Mouse (Mus musculus) MEL (cell line): ENCODE data around the gene Usp20.

Source experiments
- CHD1 ChIP-seq: IDR thresholded peaks from 2 replicates; pipeline ENCODE4 v1.6.1; 2012; ENCODE audit warnings: low read depth, mild to moderate bottlenecking, inconsistent platforms, low read length, improper control_type of control experiment
- CHD2 ChIP-seq: IDR thresholded peaks from 2 replicates; pipeline ENCODE4 v1.6.1; 2011; ENCODE audit warnings: low read length, improper control_type of control experiment
- E2F4 ChIP-seq: IDR thresholded peaks from 2 replicates; pipeline ENCODE4 v1.6.1; 2011; ENCODE audit warnings: low read depth, low read length, improper control_type of control experiment, borderline replicate concordance
- EP300 ChIP-seq, 2 experiments: IDR thresholded peaks; 2 replicates each; pipeline ENCODE4 v1.6.1; 2011; ENCODE audit warnings: improper control_type of control experiment in 2 of 2, low read length in 2 of 2, low read depth in 1 of 2, mild to moderate bottlenecking in 1 of 2
- JUND ChIP-seq: IDR thresholded peaks from 2 replicates; pipeline ENCODE4 v1.6.1; 2011; ENCODE audit warnings: low read depth, mild to moderate bottlenecking, improper control_type of control experiment, low read length
- MAFK ChIP-seq: IDR thresholded peaks from 2 replicates; pipeline ENCODE4 v1.6.1; 2011; ENCODE audit warnings: low read depth, mild to moderate bottlenecking, low read length, improper control_type of control experiment, borderline replicate concordance
- MAZ ChIP-seq: IDR thresholded peaks from 2 replicates; pipeline ENCODE4 v1.6.1; 2012; ENCODE audit warnings: low read depth, mild to moderate bottlenecking, inconsistent platforms, low read length, improper control_type of control experiment
- MEF2A ChIP-seq: IDR thresholded peaks from 2 replicates; pipeline ENCODE4 v1.6.1; 2014; ENCODE audit warnings: low read depth, mild to moderate bottlenecking, inconsistent platforms, low read length, improper control_type of control experiment; ENCODE audit not compliant: poor library complexity, insufficient replicate concordance, severe bottlenecking; ENCODE audit errors: extremely low read depth
- RCOR1 ChIP-seq: IDR thresholded peaks from 2 replicates; pipeline ENCODE4 v1.6.1; 2012; ENCODE audit warnings: low read depth, mild to moderate bottlenecking, inconsistent platforms, low read length, improper control_type of control experiment
- TBP ChIP-seq: IDR thresholded peaks from 2 replicates; pipeline ENCODE4 v1.8.0; 2011; ENCODE audit warnings: low read depth, low read length, improper control_type of control experiment
- TCF12 ChIP-seq: IDR thresholded peaks from 2 replicates; pipeline ENCODE4 v1.6.1; 2014; ENCODE audit warnings: low read depth, mild to moderate bottlenecking, inconsistent platforms, low read length, improper control_type of control experiment, moderate library complexity
- ZC3H11A ChIP-seq: IDR thresholded peaks from 2 replicates; pipeline ENCODE4 v1.6.1; 2012; ENCODE audit warnings: low read depth, mild to moderate bottlenecking, inconsistent platforms, low read length, improper control_type of control experiment
- ZKSCAN1 ChIP-seq: IDR thresholded peaks from 2 replicates; pipeline ENCODE4 v1.6.1; 2012; ENCODE audit warnings: low read depth, mild to moderate bottlenecking, inconsistent platforms, low read length, improper control_type of control experiment, moderate library complexity
- ZNF384 ChIP-seq: IDR thresholded peaks from 2 replicates; pipeline ENCODE4 v1.6.1; 2012; ENCODE audit warnings: low read depth, mild to moderate bottlenecking, inconsistent platforms, low read length, improper control_type of control experiment

GRCm38 (mm10) chr2:30933917-30934450 lies 48.1 kb upstream of the Usp20 start:
- TF ChIP-seq TCF12 = no peak
- no peak for TF ChIP-seq CHD2
- TF ChIP-seq ZNF384 = no peak
- no peak for TF ChIP-seq ZKSCAN1
- TF ChIP-seq E2F4 = no peak
- TF ChIP-seq EP300 (IDR thresholded peaks at IDR 0.05; ENCODE audit: low read depth in 1 of 2, low read length in 2 of 2) = no peak
- no peak for TF ChIP-seq CHD1
- TF ChIP-seq RCOR1 = no peak
- no peak for TF ChIP-seq MEF2A
- no peak for TF ChIP-seq JUND
- no peak for TF ChIP-seq MAFK
- peak; percentile 55; the same call in 1 of the 2 replicates for TF ChIP-seq TBP
- peak; percentile 39; the same call in 1 of the 2 replicates for TF ChIP-seq ZC3H11A
- no peak for TF ChIP-seq MAZ
